Mouse (Mus musculus): ENCODE data around the gene Rnft2.

The Rnft2 gene

DNA sequence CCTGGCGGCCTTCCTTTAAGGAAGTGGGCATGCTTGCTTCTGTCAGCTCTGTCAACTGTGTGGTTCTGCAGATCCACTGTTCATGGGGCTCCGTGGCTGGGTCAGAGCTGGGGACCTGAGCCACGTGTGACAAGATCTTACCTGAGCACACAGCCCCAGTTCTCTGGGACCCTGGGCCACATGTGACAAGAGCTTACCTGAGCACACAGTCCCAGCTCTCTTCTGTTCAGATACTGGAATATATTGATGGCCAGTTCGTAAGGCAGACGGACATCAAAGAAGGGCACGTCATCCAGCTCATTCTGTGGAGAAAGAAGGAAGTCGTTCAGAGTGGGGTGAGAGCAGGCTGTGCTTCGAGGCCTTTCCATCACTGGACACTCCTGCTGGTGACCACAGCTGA, 102.4 kb downstream of the Rnft2 start:
- no peak for DNase-seq (ENCODE audit: low read depth, low spot score)
